Mouse (Mus musculus) gastrocnemius, postnatal 10 days (tissue): ENCODE results near the gene Samd4b. TPM values are rescaled to one million over a fixed set of nuclear protein-coding genes. Genes with fewer than 3 reads are reported as not detected.
"Not testable (repeated sequence)": the region's sequence is repeated elsewhere in the genome, so short reads cannot be mapped to it uniquely, and the experiment has no call there.

Experiments
- DNase-seq: peaks from one replicate; pipeline ENCODE4 v3.0.0; 2021; ENCODE audit warnings: mixed read lengths
- long read RNA-seq, 2 experiments: library from polyadenylated mRNA; stranded (forward); transcript quantifications; one replicate each; pipeline ENCODE4 v2.0.0; 2021
- total RNA-seq, 2 experiments: library from RNA; stranded (reverse); gene quantifications; 2 replicates each; pipeline ENCODE4 v1.2.3; 2021

The Samd4b gene
- 10 to 100 TPM; 24.7 to 27.5 TPM for total RNA-seq
- long read RNA-seq, experiment 1, full-length matches to known transcripts, result 14 of 29 reads
- long read RNA-seq, experiment 1, partial matches to known transcripts, result 11 of 29 reads
- long read RNA-seq, experiment 1, other reads (novel, unspliced or antisense), result 4 of 29 reads
- long read RNA-seq, experiment 2, full-length matches to known transcripts, result 24 of 34 reads
- long read RNA-seq, experiment 2, partial matches to known transcripts, result 7 of 34 reads
- long read RNA-seq, experiment 2, other reads (novel, unspliced or antisense), result 3 of 34 reads

DNA sequence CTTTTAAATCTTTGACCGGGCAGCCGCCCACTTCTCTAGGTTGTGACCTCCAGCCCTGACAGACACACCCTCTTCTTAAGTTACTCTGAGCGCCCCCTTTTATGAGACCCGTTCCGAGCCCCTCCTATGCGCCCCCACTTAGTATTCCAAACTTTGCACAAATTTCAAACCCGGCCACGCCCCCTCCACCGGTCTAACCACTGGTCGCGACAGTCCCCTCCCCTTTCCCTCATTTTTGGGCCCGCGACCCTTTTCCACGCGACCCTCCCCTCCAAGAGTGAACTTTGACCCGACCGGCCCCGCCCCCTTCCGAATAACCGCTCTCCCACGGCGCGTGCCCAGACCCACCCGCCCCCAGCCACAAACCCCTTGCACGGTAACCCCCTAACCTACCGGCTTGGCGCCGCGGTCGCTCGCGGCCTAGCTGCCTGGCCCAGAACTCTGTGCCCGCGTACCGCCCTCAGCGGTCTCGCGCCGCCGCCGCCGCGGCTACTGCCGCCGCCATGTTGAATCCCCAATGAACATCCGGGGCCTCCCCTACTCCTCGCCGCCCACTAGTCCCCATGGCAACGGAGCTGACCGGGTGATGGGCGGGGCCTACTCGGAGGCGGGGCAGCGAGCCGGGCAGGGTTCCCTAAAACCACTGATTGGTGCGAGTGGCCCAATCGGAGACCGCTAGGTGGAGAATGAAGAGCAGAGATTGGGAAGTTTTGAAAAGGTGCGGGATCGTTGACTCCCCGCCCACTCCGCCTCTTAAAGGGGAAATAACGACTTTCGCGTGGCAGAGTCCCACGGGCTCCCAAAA is at the start of gene Samd4b, which contains the start of gene Pak4:
Gene Samd4b (minus strand): TSS at position 503 of the 805 bp plus-strand sequence.
Gene Pak4 (minus strand): TSS at position 544 of the 805 bp plus-strand sequence.
- DNase-seq, result peak; percentile 99

DNA sequence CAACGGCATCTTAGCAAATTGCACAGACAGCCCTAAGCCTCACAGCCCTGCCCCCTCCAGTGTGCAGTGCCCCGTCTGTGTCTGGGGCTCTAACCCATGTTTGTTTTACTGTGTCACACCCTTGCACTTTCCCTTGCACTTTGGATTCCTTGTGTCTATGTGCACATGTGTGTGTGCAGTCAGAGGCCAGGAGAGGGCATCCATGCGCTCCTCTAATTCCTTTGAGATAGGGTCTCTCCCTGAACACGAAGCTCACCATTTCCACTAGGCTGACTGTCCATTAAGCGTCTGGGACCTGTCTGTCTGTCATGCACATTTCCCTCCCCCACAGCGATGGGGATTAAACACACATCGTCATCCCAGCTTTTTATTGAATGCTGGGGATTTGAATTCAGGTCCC is 49.1 kb upstream of the Samd4b start:
- DNase-seq, result no peak

DNA sequence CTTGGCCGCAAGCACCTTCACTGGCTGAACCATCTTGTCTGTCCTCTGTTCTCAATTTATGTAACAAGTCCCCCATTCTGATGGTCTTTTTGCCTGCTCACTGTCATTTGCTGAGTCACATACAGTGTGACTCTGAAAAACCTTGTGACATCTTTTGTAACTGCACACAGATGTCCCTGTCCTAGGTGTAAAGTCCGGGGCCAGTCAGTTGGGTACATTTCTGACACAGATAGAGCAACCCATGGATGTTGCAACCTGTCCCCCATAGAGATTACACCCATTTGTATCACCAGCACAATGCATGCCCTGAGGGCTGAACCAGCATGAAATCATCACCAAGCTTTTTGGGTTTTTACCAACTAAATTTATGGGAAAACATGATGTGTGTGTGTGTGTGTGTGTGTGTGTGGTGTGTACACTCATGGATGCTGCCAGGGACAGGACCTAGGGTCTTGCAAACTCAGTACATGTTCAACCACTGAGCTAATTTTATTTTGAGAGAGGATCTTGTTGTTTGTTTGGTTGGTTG is 48.1 kb upstream of the Samd4b start:
- DNase-seq, result no peak

DNA sequence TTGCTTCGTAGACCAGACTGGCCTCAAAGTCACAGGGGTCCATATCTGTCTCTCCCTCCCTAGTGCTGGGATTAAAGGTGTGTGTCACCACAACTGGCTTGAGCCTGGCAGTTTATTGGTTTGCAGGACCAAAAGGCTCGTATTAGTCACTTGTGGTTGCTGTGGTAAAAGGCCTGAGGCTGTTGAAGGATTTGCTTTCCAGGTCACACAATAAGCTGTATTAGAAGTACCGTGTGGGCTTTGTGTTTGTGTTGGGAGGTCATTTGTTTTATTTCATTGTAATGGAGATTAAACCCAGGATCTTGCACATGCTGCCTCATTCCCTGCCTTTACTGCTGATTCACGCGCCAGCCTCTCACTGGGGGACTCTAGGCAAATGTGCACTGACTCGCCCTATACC is 47.4 kb upstream of the Samd4b start:
- no peak for DNase-seq

DNA sequence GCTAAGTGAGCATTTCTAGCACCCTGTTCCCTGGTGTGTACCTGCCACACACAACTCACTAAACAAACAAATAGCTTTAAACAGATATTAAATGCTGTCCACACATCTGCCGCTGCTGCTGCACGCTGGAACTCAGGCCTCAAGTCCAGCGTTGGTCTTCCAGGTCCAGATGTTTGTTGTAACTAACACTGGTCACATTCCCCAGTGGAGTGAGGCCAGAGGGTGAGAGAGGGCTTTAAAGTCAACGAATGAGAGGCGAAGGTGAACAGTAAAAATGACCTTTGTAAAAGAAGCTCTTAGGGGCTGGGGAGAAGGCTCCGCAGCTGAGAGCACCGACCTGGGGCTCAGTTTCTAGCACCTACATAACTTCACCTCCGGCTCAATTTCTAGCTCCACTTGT is 43.6 kb upstream of the Samd4b start:
- no peak for DNase-seq

DNA sequence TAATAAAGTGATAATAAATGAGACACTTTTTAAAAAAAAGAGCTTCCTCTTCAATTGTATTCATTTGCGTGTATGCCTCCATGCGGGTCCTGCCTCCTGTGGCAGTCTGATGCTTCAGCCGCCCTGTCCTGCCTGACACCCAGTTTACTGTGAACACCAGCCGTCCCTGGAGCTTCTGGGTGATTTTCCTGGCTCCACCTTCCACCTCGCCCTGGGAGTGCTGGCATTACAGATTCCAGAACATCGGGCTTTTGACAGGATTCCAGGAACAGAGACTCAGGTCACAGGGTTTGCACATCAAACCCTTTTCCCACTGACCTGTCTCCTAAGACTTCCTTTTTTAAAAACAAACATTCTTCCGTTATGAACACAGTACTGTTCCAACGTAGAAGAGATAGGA is 39.6 kb upstream of the Samd4b start:
- DNase-seq, result no peak

DNA sequence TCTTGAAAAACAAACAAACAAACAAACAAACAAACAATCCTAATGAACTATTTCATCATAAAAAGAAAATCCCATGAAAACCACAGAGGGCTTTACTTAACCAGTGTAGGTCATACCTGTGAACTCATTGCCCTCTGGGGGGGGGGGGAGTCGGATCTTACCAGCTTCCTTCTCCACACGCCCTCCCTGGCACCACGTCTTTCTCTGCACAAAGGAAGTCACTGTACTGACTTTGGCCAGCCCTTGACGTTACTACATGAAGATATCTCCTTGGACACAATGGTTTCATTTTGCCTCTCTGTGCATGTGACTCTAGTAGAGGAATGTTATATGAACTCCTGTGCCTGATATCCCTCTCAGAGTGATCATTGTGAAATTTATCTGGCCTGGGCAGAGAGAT is 36.2 kb upstream of the Samd4b start:
- no peak for DNase-seq

DNA sequence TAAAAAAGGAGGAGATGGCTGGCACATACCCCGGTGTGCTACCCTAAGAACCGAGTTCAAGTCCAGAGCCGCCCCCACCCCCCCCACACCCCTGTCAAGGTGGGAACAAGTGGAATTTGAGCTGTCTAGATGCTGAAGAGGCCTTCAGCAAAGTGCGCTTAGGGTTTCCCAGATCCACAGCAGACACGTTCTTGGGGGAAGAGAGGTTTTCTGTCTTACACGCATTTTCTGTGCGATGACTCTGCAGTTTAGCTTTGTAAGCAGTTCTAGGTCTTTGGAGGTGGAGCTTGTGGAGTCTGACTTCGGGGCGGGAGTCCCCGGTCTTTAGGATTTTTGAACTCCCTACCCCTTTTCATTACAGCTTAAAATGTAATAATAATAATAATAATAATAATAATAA is 33.1 kb upstream of the Samd4b start, which contains the start of gene Acp7:
Gene Acp7 (minus strand): TSS at position 260 of the 400 bp plus-strand sequence.
- DNase-seq, result no peak

DNA sequence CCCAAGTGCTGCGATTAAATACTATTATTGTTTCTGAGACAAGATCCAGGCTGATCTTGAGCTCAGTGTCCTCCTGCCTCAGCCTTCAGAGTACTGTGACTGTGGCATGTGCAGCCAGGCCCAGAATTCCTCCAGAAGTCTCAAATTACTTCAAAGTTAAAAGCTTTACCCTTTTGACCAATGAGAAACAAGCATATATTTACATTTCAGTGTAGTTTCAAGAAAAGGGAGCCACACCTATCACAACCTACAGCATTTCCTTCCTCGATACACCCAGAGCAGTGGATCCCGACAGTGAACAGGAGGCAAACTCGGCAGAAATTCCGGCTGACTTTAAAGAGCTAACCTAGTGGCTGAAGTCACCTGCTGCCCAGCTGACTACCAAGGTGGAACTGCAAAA is 26.8 kb upstream of the Samd4b start:
- no peak for DNase-seq

DNA sequence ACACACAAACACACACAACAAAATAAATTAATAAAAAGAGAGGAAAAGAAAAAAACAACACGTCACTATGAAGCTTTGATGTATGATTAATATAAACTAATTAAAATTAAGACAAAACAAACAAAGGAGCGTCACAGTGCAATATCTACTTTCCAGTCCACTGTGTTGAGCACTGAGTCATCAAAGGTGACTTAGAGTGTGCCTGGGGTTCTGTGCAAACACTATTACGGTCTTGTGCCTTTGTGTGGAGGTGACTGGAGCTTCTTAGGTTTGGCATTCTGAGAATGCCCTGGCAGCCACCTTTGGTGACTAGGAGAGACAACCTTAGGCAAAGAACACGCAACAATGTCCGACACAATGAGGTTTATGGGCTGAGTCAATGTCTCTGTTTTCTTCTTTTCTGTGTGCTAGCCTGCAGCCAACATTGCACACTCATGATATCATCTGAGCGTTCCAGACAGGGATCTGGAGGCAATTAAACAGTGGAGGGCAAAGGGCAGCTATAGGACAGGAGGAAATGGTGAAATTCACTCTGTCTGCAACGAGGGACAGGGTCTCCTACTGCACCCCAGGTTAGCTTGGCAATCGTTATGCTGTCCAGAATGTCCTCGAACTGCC is 21.3 kb upstream of the Samd4b start:
- no peak for DNase-seq

DNA sequence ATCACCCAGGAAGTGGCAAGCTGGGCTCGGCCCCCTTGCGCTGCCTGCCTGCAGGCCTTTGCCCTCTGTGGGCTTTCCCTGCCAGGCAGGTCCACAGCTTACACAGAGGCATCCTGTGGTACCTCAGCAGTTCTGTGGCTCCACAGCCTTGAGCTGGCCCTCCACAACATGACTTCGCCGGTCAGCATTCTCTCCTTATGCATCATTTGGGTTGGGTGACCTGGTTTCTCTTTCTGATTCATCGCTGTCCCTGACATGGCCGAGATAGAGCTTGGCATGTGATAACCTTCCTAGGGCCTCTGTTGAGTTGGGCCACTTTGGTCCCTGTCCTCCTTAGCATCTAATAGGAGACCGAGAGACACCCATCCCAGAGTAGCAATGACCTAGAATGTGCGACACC is 8.0 kb upstream of the Samd4b start:
- no peak for DNase-seq

DNA sequence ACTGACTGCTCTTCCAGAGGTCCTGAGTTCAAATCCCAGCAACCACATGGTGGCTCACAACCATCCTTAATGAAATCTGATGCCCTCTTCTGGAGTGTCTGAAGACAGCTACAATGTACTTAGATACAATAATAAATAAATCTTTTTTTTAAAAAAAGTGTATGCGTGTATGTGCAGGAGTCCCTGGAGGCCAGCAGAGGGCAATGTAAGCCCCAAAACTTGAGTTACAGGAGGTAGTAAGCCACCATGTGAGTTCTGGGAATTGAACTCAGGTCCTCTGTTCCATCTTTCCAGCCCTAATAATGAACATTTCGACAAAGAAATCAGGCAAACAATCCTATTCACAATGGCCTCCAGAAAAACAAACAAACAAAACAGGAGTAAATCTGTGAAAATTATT is 5.8 kb upstream of the Samd4b start:
- not testable (repeated sequence) for DNase-seq

DNA sequence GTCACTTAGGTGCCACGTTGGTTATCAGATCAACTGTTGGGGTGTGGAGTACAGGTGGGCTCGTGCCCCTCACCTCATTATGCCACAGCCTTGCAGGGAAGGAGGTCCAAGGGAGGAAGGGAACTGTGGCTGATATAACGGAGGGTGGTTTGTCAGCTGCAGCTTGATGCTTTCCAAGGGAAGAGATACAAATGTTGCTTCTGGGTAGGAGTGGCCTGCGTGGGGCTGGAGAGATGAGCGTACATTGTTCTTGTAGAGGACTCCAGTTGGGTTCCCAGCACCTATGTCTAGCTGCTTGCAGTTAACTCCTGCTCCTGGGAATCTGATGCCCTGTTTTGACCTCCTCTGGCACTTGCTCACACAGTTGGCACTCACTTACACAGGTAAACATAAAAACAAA is 5.2 kb upstream of the Samd4b start:
- DNase-seq, result no peak

DNA sequence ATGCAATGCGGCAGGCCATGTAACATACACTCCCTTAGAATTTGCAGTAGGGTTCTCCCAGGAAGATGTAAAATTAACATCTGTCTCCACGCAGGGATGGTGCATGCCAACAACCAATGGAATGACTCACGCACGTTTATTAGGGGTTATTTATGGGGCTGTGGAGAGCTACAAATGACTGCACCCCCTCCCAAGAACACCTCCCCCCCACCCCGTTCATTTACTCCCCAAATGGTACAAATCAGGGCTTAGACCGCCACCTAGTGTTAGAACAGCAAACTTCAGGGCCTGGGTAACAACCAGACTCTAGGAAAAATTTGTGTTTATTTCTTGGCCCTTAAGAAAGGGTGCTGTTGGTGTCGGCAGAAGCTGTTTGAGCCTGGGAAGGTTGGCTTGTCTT is 3.7 kb upstream of the Samd4b start:
- DNase-seq, result peak; percentile 41

DNA sequence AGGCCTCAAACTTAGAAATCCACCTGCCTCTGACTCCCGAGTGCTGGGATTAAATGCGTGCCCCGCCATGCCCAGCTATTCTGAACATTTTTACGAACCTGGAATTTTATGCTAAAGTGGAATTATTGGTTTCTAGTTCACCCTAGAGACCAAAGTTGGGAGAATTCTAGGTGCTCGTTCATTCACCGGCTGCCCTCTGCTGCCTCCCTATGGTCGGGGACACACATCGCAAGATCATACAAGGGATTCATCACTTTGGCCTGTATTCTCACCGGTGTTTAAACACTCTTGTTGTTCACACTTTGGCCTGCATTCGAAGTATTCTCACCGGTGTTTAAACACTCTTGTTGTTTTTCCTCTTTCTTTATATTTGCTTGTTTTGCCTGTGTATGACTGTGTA is 3.1 kb upstream of the Samd4b start:
- DNase-seq, result peak; percentile 66

DNA sequence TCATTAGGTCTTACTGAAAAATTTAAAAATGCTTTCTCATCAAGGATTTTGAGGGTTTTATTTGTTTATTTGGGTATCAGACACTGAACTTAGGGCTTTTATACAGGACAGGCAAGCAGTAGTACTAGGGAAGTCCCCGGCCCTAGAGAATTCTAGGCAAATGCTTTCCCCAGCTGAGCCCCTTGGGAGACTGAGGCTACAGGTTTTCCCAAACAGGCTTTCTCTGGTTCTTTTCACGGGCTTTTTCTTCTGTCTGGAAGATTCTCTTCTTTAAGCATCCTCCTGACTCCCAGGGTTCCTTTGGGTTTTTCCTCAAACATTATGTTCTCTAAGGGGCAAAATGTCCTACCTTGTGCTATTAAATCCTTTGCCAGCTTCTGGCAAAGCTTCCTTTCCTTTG is 1.0 kb upstream of the Samd4b start:
- no peak for DNase-seq

DNA sequence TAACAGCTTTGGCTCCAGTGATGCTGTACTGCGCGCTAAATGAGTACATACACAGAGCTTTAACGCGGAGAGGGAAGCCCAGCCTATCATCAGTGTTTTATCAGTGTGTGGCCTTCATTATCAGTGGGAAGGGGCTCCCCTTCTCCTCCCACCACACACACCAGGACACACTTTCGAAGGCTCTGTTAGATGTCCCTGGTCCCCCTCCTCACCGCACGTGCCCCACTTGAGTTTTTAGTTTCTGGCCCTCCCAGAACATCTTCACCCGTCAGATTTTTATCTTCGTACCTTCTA is 720 bp downstream of the Samd4b start:
- DNase-seq, result no peak

DNA sequence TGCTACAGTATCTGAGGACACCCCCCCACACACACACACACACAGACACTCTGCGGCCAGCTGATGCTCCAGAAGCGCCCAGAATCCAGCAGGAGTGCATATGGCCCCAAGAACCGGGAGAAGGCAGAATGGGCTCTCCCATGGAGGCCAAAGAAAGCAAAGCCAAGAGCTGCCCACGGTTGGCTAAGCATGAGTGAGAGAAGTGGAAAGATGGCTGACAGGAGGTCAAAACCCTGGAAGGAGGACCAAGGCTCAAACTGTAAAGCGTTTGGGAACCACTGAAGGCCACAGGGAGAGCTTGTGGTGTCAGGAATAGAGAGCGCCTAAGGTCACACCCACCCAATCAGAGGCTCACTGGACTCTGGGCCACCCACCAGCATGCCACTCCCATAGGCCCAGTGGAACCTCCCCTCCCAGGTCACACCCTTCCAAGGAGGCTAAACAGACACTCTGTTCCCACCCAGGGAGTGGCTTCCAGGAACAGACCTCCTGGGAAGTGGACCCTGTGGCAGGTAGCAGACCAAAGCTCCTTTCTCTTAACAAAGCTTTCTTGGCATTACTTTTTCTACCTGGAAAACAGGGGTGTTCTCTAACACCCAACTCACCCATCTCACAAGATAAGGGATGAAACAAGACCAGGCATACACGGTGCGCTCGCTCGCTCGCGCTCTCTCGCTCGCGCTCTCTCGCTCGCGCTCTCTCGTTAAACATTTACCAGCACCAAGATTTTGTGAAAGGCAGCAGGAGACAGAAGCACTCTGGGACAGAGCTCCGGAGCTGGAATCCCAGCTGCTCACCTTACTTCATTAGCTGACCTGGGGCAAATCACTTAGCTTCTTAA is 1.3 kb downstream of the Samd4b start:
- no peak for DNase-seq

DNA sequence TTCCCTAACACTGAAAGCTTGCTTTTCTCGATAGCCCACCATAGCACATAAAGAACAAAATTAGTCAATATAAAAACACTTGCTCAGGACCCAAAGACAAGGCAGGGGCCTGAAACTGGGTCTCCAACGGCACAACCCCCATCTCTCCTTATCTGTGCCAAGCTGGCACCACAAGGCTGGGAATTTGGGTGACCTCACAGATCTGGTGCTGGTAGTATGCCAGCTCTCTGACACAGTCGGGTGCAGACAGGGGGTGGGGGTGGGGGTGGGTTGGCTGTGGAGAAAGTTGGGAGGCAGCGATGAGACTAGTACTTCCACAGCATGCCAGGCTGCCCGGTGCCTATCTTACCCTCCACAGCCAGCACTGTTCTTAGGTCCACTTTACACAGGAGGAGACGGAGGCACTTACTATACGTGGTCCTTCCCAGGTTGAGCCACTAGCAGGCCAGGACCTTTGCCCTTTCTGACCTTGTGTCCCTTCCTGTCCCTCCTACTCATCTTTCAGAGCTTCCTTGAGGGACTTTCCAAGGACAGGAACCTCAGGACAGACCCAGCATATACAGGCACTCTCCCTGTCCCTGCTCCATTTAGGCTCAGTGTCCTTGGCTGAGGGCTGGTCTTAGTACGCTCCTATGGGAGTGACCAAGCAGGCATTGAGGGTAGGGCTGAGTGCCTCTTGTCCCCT is 2.1 kb downstream of the Samd4b start:
- no peak for DNase-seq

DNA sequence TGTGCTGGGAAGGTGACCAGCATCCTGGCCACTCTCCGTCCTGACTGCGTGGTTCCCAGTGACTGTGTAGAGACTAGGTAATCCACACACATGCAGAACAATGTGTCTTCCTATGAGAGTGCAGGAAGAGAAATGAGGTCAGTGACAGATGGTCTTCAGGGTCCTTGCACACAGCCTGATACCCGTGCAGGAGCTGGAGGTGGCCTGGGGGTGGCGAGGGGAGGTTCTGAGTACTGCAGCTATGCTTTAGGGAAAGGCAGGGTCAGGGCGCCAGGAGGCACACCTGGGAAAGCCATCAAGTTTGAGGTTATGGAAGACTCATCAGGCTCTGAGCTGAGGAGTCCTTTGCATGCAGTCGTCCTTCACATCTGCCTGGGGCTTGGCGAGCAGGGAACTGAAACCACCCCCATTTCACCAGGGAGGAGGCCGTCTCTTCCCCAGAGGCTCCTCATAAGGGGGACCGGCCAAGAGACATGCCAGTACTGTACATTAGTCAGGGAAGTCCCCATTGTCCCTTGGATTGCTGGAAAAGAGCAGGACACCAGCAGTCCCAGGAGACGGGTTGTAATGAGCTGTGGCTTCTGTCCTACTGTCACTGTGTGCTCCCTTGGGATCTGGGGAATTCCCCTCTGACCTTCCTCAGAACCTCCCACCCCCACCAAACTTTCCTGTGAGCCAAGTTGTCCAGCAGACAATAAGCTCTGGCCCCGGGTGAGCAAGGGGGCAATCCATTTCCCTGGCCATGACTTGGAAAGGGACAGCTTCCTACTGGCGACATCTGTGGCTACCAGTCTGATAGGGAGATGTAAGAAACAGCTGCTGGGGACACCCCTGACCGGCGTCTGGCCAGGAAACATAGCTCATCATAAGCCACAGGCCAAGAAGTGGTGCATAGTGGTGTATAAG is 4.5 kb downstream of the Samd4b start:
- DNase-seq, result peak; percentile 42

DNA sequence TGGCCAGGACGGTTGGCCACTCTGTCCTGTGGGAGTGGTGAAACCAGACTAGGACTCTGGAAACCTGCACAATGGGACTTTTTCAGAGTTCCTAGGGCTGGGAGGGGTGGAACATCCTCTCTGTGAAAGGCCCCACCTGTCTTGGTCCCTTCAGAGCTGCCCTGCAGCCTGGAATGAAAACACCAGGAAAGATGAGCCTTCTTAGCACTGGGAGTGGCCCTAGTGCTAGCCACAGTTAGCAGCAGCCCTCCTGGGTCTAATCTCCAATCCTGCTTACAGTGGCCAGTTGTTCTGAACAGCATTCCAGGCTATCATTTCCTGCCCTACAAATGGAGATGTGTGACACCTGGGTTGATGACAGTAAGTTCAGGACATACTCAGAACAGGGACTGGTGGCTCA is 6.1 kb downstream of the Samd4b start:
- DNase-seq, result no peak
